Mouse (Mus musculus) adrenal gland, adult 8-10 months (tissue): ENCODE data around the gene Nptn. TPM values are rescaled to one million over a fixed set of nuclear protein-coding genes. Genes with fewer than 3 reads are reported as not detected.
A peak's percentile ranks its signal among the peaks of the same experiment; 100 is the strongest.
"Not testable (repeated sequence)": the region's sequence is repeated elsewhere in the genome, so short reads cannot be mapped to it uniquely, and the experiment has no call there.

Experiments used
- DNase-seq: peaks from one replicate; pipeline ENCODE4 v3.0.0; 2022
- total RNA-seq, 4 experiments: library from RNA; stranded (reverse); gene quantifications; 2 replicates each; pipeline ENCODE4 v1.2.4; 2022

Gene Nptn
- total RNA-seq, 4 experiments from 2014 or later, result 139 to 182 (median 167) TPM

DNA sequence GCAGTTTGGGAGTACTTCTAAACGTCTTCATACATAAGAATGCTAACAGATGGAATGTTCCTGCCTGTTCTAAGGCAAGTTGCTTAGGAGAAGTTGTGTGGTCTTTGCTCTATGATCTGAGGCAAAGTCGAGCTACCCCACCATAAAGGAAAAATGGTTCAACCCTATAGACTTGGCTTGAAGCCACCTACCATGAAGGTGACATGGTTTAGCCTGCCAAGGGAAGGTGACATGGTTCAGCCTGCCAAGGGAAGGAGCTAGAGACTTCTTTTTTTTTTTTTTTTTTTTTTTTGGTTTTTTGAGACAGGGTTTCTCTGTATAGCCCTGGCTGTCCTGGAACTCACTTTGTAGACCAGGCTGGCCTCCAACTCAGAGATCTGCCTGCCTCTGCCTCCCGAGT, 16.1 kb upstream of the Nptn start:
- not testable (repeated sequence) for DNase-seq

- DNase-seq, result no peak
Measured at GRCm38 (mm10) chr9:58567682-58568081, 14.4 kb upstream of the Nptn start.

- DNase-seq, result no peak
Measured at GRCm38 (mm10) chr9:58571001-58571400, 11.0 kb upstream of the Nptn start.

DNA sequence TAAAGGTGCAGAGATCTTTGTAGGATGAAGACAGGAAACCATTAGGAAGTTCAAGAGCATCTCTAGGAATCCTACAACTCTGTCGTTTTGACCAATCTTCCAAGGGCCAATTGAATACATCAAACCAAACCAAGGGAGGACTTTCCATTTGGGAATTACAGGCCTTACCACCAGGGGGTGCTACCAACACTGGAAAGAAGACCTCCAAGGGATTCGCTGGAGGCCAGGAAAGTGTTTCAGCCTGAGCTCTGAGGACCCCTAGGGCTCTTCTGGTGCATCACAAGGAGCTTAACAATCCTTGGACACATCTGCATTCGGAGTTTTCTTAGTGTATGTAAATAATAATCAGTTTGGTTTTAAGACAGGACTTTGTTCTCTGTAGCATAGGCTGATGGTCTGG, 3.4 kb upstream of the Nptn start:
- DNase-seq, result peak; percentile 76

- not testable (repeated sequence) for DNase-seq
Measured at GRCm38 (mm10) chr9:58580453-58581195, 1.4 kb upstream of the Nptn start.

GRCm38 (mm10) chr9:58581283-58581930, 633 bp upstream of the Nptn start:
- no peak for DNase-seq

DNA sequence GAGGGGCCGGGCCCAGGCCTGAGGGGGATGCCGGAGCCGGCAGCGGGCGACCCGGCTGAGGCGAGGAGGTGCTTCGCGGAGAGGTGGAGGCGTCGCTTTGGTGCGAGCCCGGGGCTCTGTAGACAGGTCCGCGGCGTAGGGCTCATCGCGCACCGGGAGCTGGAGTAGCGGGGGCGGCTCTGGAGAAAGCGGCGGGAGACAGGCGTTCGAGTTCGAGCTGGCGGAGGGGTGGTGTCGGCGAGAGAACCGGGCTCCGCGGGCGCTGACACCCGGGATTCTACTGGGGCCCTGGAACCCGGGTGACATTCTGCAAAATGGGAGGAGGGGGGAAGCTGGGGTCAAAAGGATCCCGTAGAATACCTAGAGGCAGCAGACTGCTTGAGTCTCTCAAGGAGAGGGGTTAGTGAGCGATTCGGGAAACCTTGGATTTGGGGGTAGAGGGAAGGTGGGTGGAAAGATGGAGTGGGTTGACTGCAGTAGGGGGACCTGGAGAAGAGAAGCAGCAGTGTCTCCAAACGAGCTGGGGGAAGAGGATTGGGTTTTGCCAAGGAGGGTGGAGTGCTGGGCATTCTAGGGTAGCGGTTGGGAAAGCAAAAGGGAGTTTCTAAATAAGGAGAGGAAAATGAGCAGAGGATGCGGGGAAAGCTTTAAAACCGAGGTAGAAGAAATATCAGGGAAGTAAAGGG, 684 bp downstream of the Nptn start:
- DNase-seq, result peak; percentile 43

DNA sequence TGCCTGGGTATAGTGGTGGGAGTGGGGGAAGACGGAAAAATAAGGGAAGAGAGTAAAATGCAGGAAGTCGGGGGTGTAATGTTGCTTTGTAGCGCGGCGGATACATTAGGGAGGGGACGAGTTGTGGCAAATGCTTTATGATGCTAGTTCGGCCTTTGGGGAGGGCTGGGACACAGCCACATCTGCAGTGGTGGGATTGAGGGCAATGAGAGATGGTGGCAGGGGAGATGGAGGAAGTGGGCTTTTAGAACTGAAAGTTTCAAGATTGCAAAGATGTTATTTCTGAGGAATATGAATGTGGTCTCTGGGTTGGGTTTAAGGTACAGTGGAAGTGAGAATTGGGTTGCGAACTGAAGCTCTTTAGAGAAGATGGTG, 1.2 kb downstream of the Nptn start:
- DNase-seq, result no peak

DNA sequence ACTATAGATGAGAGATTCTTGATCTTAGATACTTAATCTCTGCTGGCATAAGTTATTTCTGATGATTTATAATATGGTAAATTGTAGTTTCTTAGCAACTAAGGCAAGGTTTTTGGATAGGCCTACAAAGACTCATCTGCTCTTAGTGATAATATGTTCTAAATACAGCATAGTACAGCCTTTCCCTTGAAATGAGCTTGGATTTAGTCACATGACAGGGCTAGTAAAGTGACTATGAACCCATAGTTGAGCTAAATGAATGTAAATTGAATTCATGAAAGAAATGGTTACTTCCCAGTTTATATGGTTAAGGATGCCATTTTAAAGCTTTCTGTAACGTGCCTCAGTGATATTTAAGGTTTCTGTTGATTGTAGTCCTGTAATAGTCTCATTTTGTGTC, 2.3 kb downstream of the Nptn start:
- DNase-seq, result no peak

GRCm38 (mm10) chr9:58588657-58589056, 6.6 kb downstream of the Nptn start:
- DNase-seq, result no peak

GRCm38 (mm10) chr9:58595313-58595712, 13.3 kb downstream of the Nptn start:
- DNase-seq, result no peak

GRCm38 (mm10) chr9:58613790-58614189, 31.8 kb downstream of the Nptn start:
- DNase-seq, result no peak

GRCm38 (mm10) chr9:58615064-58615938, 33.3 kb downstream of the Nptn start:
- DNase-seq, result no peak

GRCm38 (mm10) chr9:58623009-58623408, 41.0 kb downstream of the Nptn start:
- no peak for DNase-seq

GRCm38 (mm10) chr9:58627197-58627596, 45.2 kb downstream of the Nptn start:
- DNase-seq, result no peak

GRCm38 (mm10) chr9:58630441-58630840, 48.4 kb downstream of the Nptn start:
- no peak for DNase-seq

GRCm38 (mm10) chr9:58648406-58649264, 66.6 kb downstream of the Nptn start:
- DNase-seq, result no peak

DNA sequence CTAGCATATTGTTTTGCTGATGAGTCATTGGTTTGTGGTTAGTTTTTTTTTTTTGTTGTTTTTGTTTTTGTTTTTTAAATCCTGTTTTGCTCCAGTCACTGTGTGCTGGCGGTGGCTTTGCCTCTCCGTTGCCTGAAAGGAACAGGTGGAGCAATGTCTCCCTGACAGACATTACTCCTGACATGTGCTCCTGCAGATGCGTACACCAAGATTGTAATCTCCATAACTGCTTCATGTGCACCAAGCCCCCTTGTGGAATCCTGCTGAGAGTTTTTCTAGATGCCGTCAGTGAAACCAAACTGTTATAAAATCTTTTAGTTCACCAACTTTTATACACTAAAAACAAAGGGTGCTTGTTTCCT, 67.2 kb downstream of the Nptn start:
- no peak for DNase-seq

DNA sequence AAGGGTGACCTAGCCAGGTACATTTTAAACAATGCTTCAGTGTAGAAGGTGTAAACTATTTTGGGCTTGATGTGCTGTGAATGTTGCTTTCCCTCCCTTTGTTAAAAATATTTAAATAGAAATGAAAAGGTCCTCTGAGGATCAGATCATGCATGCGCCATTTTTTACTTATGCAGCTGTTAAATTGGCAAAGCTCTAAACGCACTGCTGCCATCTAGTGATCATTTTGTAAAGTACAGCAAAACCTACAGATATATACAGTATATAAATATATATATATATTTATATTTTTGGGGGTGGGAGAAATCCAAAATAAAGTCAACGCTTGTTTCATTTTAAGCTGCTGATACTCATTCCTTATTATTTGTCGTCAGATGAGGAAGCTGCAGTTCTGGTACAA, 70.0 kb downstream of the Nptn start:
- no peak for DNase-seq

DNA sequence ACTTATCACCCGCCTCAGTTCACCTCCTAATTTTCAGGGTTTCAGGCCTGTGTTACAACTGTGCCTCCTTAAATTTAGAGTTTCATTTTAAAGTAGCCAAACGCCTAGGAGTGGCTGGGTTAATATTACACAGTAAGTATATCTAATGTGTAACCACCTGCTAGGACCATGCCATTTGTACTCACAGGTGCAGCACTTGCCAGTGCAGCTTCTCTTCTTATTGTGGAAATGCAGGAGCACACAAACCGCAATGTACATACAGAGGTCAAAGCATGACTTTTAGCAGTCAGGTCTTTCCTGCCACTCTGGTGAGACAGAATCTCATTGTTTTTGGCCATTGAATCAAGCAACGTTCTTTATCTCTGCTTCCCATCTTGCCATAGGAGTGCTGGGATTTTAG, 72.5 kb downstream of the Nptn start:
- no peak for DNase-seq

DNA sequence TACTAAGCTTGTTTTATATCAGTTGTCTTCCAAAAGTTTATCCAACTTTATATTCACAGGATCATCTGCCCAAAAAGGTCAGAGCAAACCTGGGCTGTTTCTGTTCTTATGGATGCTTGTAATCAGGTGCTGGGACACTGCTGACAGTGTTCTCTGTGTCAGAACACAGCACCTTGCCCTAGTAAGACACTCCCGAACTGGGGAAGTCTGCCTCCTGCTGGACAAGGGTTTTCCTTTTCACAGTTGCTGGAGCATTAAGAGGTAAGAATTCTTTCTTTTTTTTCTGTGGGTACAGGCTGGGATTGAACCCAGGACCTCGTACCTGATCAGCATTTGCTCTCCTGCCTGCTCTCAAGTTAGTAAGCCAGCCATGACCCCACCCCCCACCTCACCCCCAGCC, 74.4 kb downstream of the Nptn start:
- DNase-seq, result no peak

DNA sequence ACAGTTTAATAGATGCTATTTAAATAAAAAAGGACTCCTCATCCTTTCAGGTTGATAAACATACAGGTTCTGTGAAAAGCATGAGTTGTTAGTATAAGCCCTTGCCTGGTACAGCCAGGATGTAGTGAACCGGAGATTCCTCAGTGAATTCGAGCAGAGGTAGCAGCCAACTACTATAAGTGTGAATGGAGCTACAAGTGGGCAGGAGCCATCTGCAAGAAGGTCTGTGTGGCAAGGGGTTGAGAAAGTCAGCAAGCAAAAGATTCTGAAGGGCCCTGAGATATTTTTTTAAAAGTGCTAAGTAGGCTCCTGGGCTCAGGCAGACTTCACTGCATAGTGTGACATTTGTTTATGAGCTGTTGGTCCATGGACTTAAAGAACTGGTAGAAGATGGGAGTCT, 74.8 kb downstream of the Nptn start:
- DNase-seq, result no peak
